Mouse (Mus musculus) kidney, adult 11 months (tissue): Measurements from ENCODE around the gene Prkch.

Experiments used
- DNase-seq: peaks from one replicate; pipeline ENCODE4 v3.0.0; 2022

The Prkch gene

GRCm38 (mm10) chr12:73768788-73769187, 184.2 kb downstream of the Prkch start:
- DNase-seq, result no peak

- peak; percentile 23 for DNase-seq
Measured at GRCm38 (mm10) chr12:73769536-73769935, 184.9 kb downstream of the Prkch start.

GRCm38 (mm10) chr12:73770771-73771170, 186.2 kb downstream of the Prkch start:
- no peak for DNase-seq

- no peak for DNase-seq
Measured at GRCm38 (mm10) chr12:73774793-73775385, 190.3 kb downstream of the Prkch start.

GRCm38 (mm10) chr12:73776401-73776945, 191.9 kb downstream of the Prkch start:
- no peak for DNase-seq

GRCm38 (mm10) chr12:73777673-73778072, 193.1 kb downstream of the Prkch start:
- DNase-seq, result no peak

- peak; percentile 19 for DNase-seq
Measured at GRCm38 (mm10) chr12:73779332-73780231, 195.0 kb downstream of the Prkch start.

GRCm38 (mm10) chr12:73781425-73782032, 196.9 kb downstream of the Prkch start:
- DNase-seq, result no peak

GRCm38 (mm10) chr12:73786909-73787308, 202.3 kb downstream of the Prkch start:
- peak; percentile 91 for DNase-seq

- peak; percentile 31 for DNase-seq
Measured at GRCm38 (mm10) chr12:73788850-73789249, 204.3 kb downstream of the Prkch start.

GRCm38 (mm10) chr12:73790571-73791108, 206.0 kb downstream of the Prkch start:
- DNase-seq, result peak; percentile 69

- peak; percentile 81 for DNase-seq
Measured at GRCm38 (mm10) chr12:73793216-73793615, 208.6 kb downstream of the Prkch start.

GRCm38 (mm10) chr12:73793744-73794143, 209.1 kb downstream of the Prkch start:
- DNase-seq, result no peak

- DNase-seq, result peak; percentile 92
Measured at GRCm38 (mm10) chr12:73794151-73794883, 209.7 kb downstream of the Prkch start.

GRCm38 (mm10) chr12:73799671-73800070, 215.1 kb downstream of the Prkch start:
- DNase-seq, result no peak

- DNase-seq, result peak; percentile 58
Measured at GRCm38 (mm10) chr12:73800886-73801285, 216.3 kb downstream of the Prkch start.

GRCm38 (mm10) chr12:73801845-73802244, 217.2 kb downstream of the Prkch start:
- peak; percentile 25 for DNase-seq

GRCm38 (mm10) chr12:73802379-73803057, 217.9 kb downstream of the Prkch start:
- DNase-seq, result no peak

GRCm38 (mm10) chr12:73803946-73804345, 219.3 kb downstream of the Prkch start:
- no peak for DNase-seq

- no peak for DNase-seq
Measured at GRCm38 (mm10) chr12:73805541-73805940, 220.9 kb downstream of the Prkch start.

- DNase-seq, result no peak
Measured at GRCm38 (mm10) chr12:73806003-73806402, 221.4 kb downstream of the Prkch start.

GRCm38 (mm10) chr12:73807228-73807627, 222.6 kb downstream of the Prkch start:
- no peak for DNase-seq
